Mouse (Mus musculus) erythroblast, embryonic 14.5 days (primary cell): Measurements from ENCODE around the gene Tnks2.

Experiments
- GATA1 ChIP-seq: IDR thresholded peaks from 2 replicates; pipeline ENCODE4 v1.6.1; 2012; ENCODE audit warnings: low read length, inconsistent platforms, mixed read lengths
- TAL1 ChIP-seq: IDR thresholded peaks from 3 replicates; pipeline ENCODE4 v1.6.1; 2012; ENCODE audit warnings: low read length, inconsistent platforms, mixed read lengths

DNA sequence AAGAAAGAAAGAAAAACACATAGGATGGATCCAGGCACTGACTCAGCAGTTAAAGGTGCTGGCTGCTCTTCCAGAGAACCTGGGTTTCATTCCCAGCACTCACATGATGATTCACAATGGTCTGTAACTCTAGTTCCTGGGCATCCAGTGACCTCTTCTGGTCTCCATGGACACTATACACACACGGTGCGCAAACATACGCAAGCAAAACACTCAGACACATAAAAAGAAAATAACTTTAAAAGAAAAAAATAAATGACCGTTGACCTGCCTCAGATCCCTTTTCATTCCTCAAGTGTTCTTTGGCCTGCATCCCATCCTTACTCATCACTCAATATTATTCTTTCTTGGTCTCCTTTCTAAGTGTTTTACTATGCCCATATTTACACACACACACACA, 13.6 kb upstream of the Tnks2 start:
- TF ChIP-seq GATA1 (no peak), TAL1 (no peak)
